Mouse (Mus musculus): ENCODE results near the gene Thpo.

- TF ChIP-seq CTCF (IDR thresholded peaks at IDR 0.05; ENCODE audit: insufficient read depth, low read length), result no peak
- no peak for TF ChIP-seq POLR2A (IDR thresholded peaks at IDR 0.05; ENCODE audit: borderline replicate concordance, extremely low read depth, low read depth, low read length)
Measured at GRCm38 (mm10) chr16:20714307-20715080, 19.8 kb downstream of the Thpo start.
